In genomic region chr5:122498046-122498445, GRCm38 (mm10) we compare ENCODE assay signal across 10 mouse cellular contexts. TPM values are rescaled to one million over a fixed set of nuclear protein-coding genes. Genes with fewer than 3 reads are reported as not detected.
DNase-seq lines count a peak whose midpoint lies in the region; ATAC-seq and TF ChIP-seq lines count a peak whose summit lies in the region.
"Had no signal": no experiment of that assay in that cellular context is flagged by ENCODE, and none has a peak within 500 bp of the region (broad histone marks: within the 10 kb centered on the region; RNA-seq: fewer than 3 reads in every experiment).

No protein-coding gene starts in this region.

- WGBS in heart, embryonic 11.5 days (ENCODE audit: insufficient replicate concordance): 60% methylated on average over 2 of the region's 2 CpGs
- 59% methylated on average over 2 of the region's 2 CpGs for WGBS in kidney, embryonic 15.5 days
- WGBS in stomach, postnatal 0 days: 42% methylated on average over 2 of the region's 2 CpGs

- no peak for DNase-seq in heart, postnatal 4 days
- DNase-seq in stomach, postnatal 0 days (ENCODE audit: low spot score): no peak
- DNase-seq in right cerebral cortex, postnatal 4 days: no peak
- no peak for DNase-seq in ovary, postnatal 36 days (ENCODE audit: low spot score)
- DNase-seq: adrenal gland, postnatal 36 days; gastrocnemius, postnatal 25 days had no signal

- H3K4me3 ChIP-seq in heart, embryonic 11.5 days (ENCODE audit: low read depth, low read length): peak overlapping the region; percentile 48
- H3K4me3 ChIP-seq in megakaryocyte, embryonic 14.5 days (replicated peaks): peak overlapping the region; percentile 18
- peak overlapping the region; percentile 6; the same call in 1 of the 2 replicates for H3K4me3 ChIP-seq in kidney, embryonic 15.5 days (replicated peaks)
- H3K4me3 ChIP-seq in stomach, postnatal 0 days (ENCODE audit: low read depth, low read length): no peak overlapping the region

- no peaks in the 10 kb centered on the region for H3K27me3 ChIP-seq in heart, embryonic 11.5 days (ENCODE audit: control insufficient read depth, insufficient read depth, low read length)
- H3K27me3 ChIP-seq in megakaryocyte, embryonic 14.5 days (replicated peaks): no peaks in the 10 kb centered on the region
- H3K27me3 ChIP-seq in kidney, embryonic 15.5 days: no peaks in the 10 kb centered on the region
- H3K27me3 ChIP-seq in stomach, postnatal 0 days (ENCODE audit: control insufficient read depth, insufficient read depth, low read length): no peaks in the 10 kb centered on the region

- H3K36me3 ChIP-seq in heart, embryonic 11.5 days (ENCODE audit: control insufficient read depth, insufficient read depth, low read length): peaks cover 20% of the 10 kb centered on the region
- H3K36me3 ChIP-seq in megakaryocyte, embryonic 14.5 days (replicated peaks; ENCODE audit: low read length): peaks cover 62% of the 10 kb centered on the region
- H3K36me3 ChIP-seq in kidney, embryonic 15.5 days: peaks cover 52% of the 10 kb centered on the region
- peaks cover 12% of the 10 kb centered on the region; the same call in 1 of the 2 replicates for H3K36me3 ChIP-seq in stomach, postnatal 0 days (ENCODE audit: control insufficient read depth, insufficient read depth, low read length)

- H3K4me2 ChIP-seq in heart, embryonic 11.5 days: peak overlapping the region; percentile 66
- peak overlapping the region; percentile 20 for H3K4me2 ChIP-seq in kidney, embryonic 15.5 days
- H3K4me2 ChIP-seq in stomach, postnatal 0 days (replicated peaks; ENCODE audit: low read depth): peak overlapping the region; percentile 37; the same call in 1 of the 2 replicates

- no peak for TF ChIP-seq CTCF in stomach, postnatal 0 days (IDR thresholded peaks at IDR 0.05; ENCODE audit: low read depth)

- H3K9ac ChIP-seq in heart, embryonic 11.5 days (ENCODE audit: low read depth, low read length): peak overlapping the region; percentile 78
- H3K9ac ChIP-seq in kidney, embryonic 15.5 days: no peak overlapping the region
- H3K9ac ChIP-seq in stomach, postnatal 0 days (ENCODE audit: low read length): 0 out of 2 replicates have a peak overlapping the region, but pooled peaks have one; percentile 1

- no peak for TF ChIP-seq EP300 in stomach, postnatal 0 days (optimal IDR thresholded peaks at IDR 0.05)

- no peak for ATAC-seq in heart, embryonic 11.5 days (replicated peaks; ENCODE audit: insufficient number of reproducible peaks, low FRiP score, low TSS enrichment)
- ATAC-seq in megakaryocyte, adult 5-6 weeks (ENCODE audit: poor library complexity, severe bottlenecking): no peak
- no peak for ATAC-seq in kidney, embryonic 15.5 days (replicated peaks; ENCODE audit: low FRiP score)
- no peak for ATAC-seq in stomach, postnatal 0 days (ENCODE audit: low FRiP score, low TSS enrichment)

- peaks cover 20% of the 10 kb centered on the region for H3K4me1 ChIP-seq in heart, embryonic 11.5 days (ENCODE audit: control insufficient read depth, insufficient read depth, low read length)
- H3K4me1 ChIP-seq in megakaryocyte, embryonic 14.5 days: peaks cover 41% of the 10 kb centered on the region
- H3K4me1 ChIP-seq in kidney, embryonic 15.5 days: peaks cover 46% of the 10 kb centered on the region
- H3K4me1 ChIP-seq in stomach, postnatal 0 days (replicated peaks; ENCODE audit: control insufficient read depth, insufficient read depth): peaks cover 3% of the 10 kb centered on the region; the same call in 1 of the 2 replicates

- no peaks in the 10 kb centered on the region for H3K9me3 ChIP-seq in heart, embryonic 11.5 days (replicated peaks; ENCODE audit: control insufficient read depth, low read length)
- H3K9me3 ChIP-seq in megakaryocyte, embryonic 14.5 days: no peaks in the 10 kb centered on the region
- no peaks in the 10 kb centered on the region for H3K9me3 ChIP-seq in kidney, embryonic 15.5 days (replicated peaks)
- H3K9me3 ChIP-seq in stomach, postnatal 0 days (ENCODE audit: control insufficient read depth, low read length): no peaks in the 10 kb centered on the region

- peak overlapping the region; percentile 60 for H3K27ac ChIP-seq in heart, embryonic 11.5 days (ENCODE audit: low read depth, low read length)
- peak overlapping the region; percentile 28; the same call in 1 of the 2 replicates for H3K27ac ChIP-seq in kidney, embryonic 15.5 days
- no peak overlapping the region for H3K27ac ChIP-seq in stomach, postnatal 0 days (replicated peaks)

RNA-seq across cellular contexts. Expression of gene Atp2a2, which starts 4.0 kb away (rescaled TPM):
- polyA plus RNA-seq in heart, embryonic 11.5 days (2014; fragmentation: Nextera tagmentation; extraction: Ambion mirVana): 255 and 272 TPM in 2 replicates
- 1,000 to 10,000 TPM; 5,023 to 5,799 TPM for total RNA-seq in heart, postnatal 4 days (2021)
- 17.2 and 27.1 TPM in 2 replicates for polyA plus RNA-seq in megakaryocyte, embryonic 14.5 days (2012; ENCODE audit: insufficient read depth, low replicate concordance)
- total RNA-seq in megakaryocyte, adult 5-6 weeks (2015): 47.1 and 47.5 TPM in 2 replicates
- 65.0 and 65.8 TPM in 2 replicates for total RNA-seq in megakaryocyte, adult 5-6 weeks (2017)
- 37.3 and 37.8 TPM in 2 replicates for polyA plus RNA-seq in kidney, embryonic 15.5 days (2015; fragmentation: Nextera tagmentation; extraction: Ambion mirVana)
- 24.0 and 27.0 TPM in 2 replicates for polyA plus RNA-seq in stomach, postnatal 0 days (2015; fragmentation: Nextera tagmentation; extraction: Ambion mirVana)
